Mouse (Mus musculus) brown adipose tissue, adult 24 weeks (tissue): Measurements from ENCODE around the gene Ccnb3. TPM values are rescaled to one million over a fixed set of nuclear protein-coding genes. Genes with fewer than 3 reads are reported as not detected.
"Not testable (repeated sequence)": the region's sequence is repeated elsewhere in the genome, so short reads cannot be mapped to it uniquely, and the experiment has no call there.

Experiments used
- H3K27ac ChIP-seq: fragments of 200-500 bp; replicated peaks from 2 replicates; pipeline ENCODE4 v1.5.1; 2012; ENCODE audit warnings: low read depth, mild to moderate bottlenecking, low read length
- H3K4me1 ChIP-seq: fragments of 200-500 bp; 2 replicates; pipeline ENCODE4 v1.6.1; 2012; ENCODE audit warnings: low read length, mixed read lengths; ENCODE audit not compliant: control insufficient read depth, insufficient read depth, insufficient read length
- H3K4me3 ChIP-seq: fragments of 200-500 bp; 2 replicates; pipeline ENCODE4 v1.5.1; 2012; ENCODE audit warnings: low read depth, mild to moderate bottlenecking, low read length, moderate library complexity; ENCODE audit not compliant: insufficient read depth
- polyA plus RNA-seq: library from polyadenylated mRNA; stranded (reverse); fragments of >200 nt; gene quantifications from 2 replicates; pipeline ENCODE4 v1.2.4, GENCODE M21; 2012; ENCODE audit not compliant: missing spikeins, insufficient read depth, insufficient read length

Ccnb3 gene
- polyA plus RNA-seq = not detected in 2 replicates

- no peak within 1 kb of the TSS for H3K4me3 ChIP-seq
- H3K4me1 ChIP-seq = no peaks in the 10 kb centered on the region
- no peak within 1 kb of the TSS for H3K27ac ChIP-seq
Observed at GRCm38 (mm10) chrX:7041519-7041918, at the start of gene Ccnb3. Ccnb3 (minus strand) TSS chrX:7041619.

- Histone ChIP-seq H3K27ac (no peak overlapping the region), H3K4me1 (no peaks in the 10 kb centered on the region), H3K4me3 (no peak overlapping the region)
Observed at GRCm38 (mm10) chrX:7090323-7090722, 48.9 kb upstream of the Ccnb3 start.

- Histone ChIP-seq H3K4me3 (no peak overlapping the region), H3K27ac (no peak overlapping the region), H3K4me1 (no peaks in the 10 kb centered on the region)
Observed at GRCm38 (mm10) chrX:7085878-7086277, 44.5 kb upstream of the Ccnb3 start.

GRCm38 (mm10) chrX:7079820-7080429 lies 38.5 kb upstream of the Ccnb3 start:
- Histone ChIP-seq H3K4me1 (no peaks in the 10 kb centered on the region), H3K27ac (no peak overlapping the region), H3K4me3 (no peak overlapping the region)

GRCm38 (mm10) chrX:7068002-7068401 lies 26.6 kb upstream of the Ccnb3 start:
- no peak overlapping the region for H3K4me3 ChIP-seq
- H3K4me1 ChIP-seq = no peaks in the 10 kb centered on the region
- H3K27ac ChIP-seq = no peak overlapping the region

GRCm38 (mm10) chrX:7067219-7067618 lies 25.8 kb upstream of the Ccnb3 start, which contains the start of gene Akap4:
Akap4 (plus strand) TSS chrX:7067519.
- Histone ChIP-seq H3K27ac (no peak within 1 kb of the TSS), H3K4me3 (no peak within 1 kb of the TSS), H3K4me1 (no peaks in the 10 kb centered on the region)

GRCm38 (mm10) chrX:7064109-7064508 lies 22.7 kb upstream of the Ccnb3 start:
- H3K4me3 ChIP-seq = no peak overlapping the region
- H3K27ac ChIP-seq = no peak overlapping the region
- no peaks in the 10 kb centered on the region for H3K4me1 ChIP-seq

GRCm38 (mm10) chrX:7057634-7058033 lies 16.2 kb upstream of the Ccnb3 start:
- Histone ChIP-seq H3K27ac (no peak overlapping the region), H3K4me1 (no peaks in the 10 kb centered on the region), H3K4me3 (no peak overlapping the region)

- H3K4me1 ChIP-seq = no peaks in the 10 kb centered on the region
- H3K4me3 ChIP-seq = no peak overlapping the region
- no peak overlapping the region for H3K27ac ChIP-seq
Observed at GRCm38 (mm10) chrX:7057056-7057455, 15.6 kb upstream of the Ccnb3 start.

- not testable (repeated sequence) for H3K4me3 ChIP-seq, H3K27ac ChIP-seq, H3K4me1 ChIP-seq
Observed at GRCm38 (mm10) chrX:6983916-6984315, 57.5 kb downstream of the Ccnb3 start.

- Histone ChIP-seq H3K4me3 (no peak overlapping the region), H3K4me1 (no peaks in the 10 kb centered on the region), H3K27ac (no peak overlapping the region)
Observed at GRCm38 (mm10) chrX:6971956-6972355, 69.5 kb downstream of the Ccnb3 start.

GRCm38 (mm10) chrX:6968598-6968997 lies 72.8 kb downstream of the Ccnb3 start:
- Histone ChIP-seq H3K4me3 (no peak overlapping the region), H3K27ac (no peak overlapping the region), H3K4me1 (no peaks in the 10 kb centered on the region)

Other genes with a start within 250 kb of the Ccnb3 start
- gene Akap4, start 25.9 kb upstream of the Ccnb3 start, polyA plus RNA-seq = not detected in 2 replicates